20 mouse cellular contexts compared by ENCODE assay signal in genomic region chr11:72240062-72240860, GRCm38 (mm10). TPM values are rescaled to one million over a fixed set of nuclear protein-coding genes. Genes with fewer than 3 reads are reported as not detected.
"Had no signal": no experiment of that assay in that cellular context is flagged by ENCODE, and none has a peak within 500 bp of the region (broad histone marks: within the 10 kb centered on the region; RNA-seq: fewer than 3 reads in every experiment).

No protein-coding gene starts in this region.

- H3K36me3 ChIP-seq: kidney, embryonic 15.5 days; liver, embryonic 13.5 days; neural tube, embryonic 12.5 days; neural tube, embryonic 15.5 days had no signal

- DNase-seq: kidney, adult 11 months; kidney, adult 8-10 months; liver, embryonic 13.5 days; lung, adult 2 months; lung, postnatal 14 days; lung, postnatal 4 days; midbrain, embryonic 14.5 days; retina, postnatal 1 day; right cerebral cortex, postnatal 25 days; thymus, adult 2 months; thymus, postnatal 14 days had no signal

- H3K4me1 ChIP-seq: kidney, embryonic 15.5 days; liver, embryonic 13.5 days; neural tube, embryonic 12.5 days; neural tube, embryonic 15.5 days had no signal

- H3K9ac ChIP-seq: kidney, embryonic 15.5 days; liver, embryonic 13.5 days; neural tube, embryonic 12.5 days; neural tube, embryonic 15.5 days had no signal

- H3K27ac ChIP-seq: kidney, embryonic 15.5 days; liver, embryonic 13.5 days; neural tube, embryonic 12.5 days; neural tube, embryonic 15.5 days had no signal

- H3K27me3 ChIP-seq: kidney, embryonic 15.5 days; liver, embryonic 13.5 days; neural tube, embryonic 12.5 days; neural tube, embryonic 15.5 days had no signal

- H3K4me3 ChIP-seq: kidney, embryonic 15.5 days; liver, embryonic 13.5 days; neural tube, embryonic 12.5 days; neural tube, embryonic 15.5 days had no signal

- H3K9me3 ChIP-seq: kidney, embryonic 15.5 days; liver, embryonic 13.5 days; neural tube, embryonic 12.5 days; neural tube, embryonic 15.5 days had no signal

- H3K4me2 ChIP-seq: kidney, embryonic 15.5 days; liver, embryonic 13.5 days; midbrain, embryonic 11.5 days; neural tube, embryonic 12.5 days; neural tube, embryonic 15.5 days had no signal

RNA-seq across cellular contexts. Expression of gene Slc13a5, which starts 26.8 kb away (rescaled TPM):
- total RNA-seq: megakaryocyte-erythroid progenitor cell, adult 5-6 weeks had no signal
- polyA plus RNA-seq: limb, embryonic 11.5 days; liver, embryonic 13.5 days; liver, embryonic 16.5 days; lung, adult 2 months; small intestine, adult 2 months; spleen, adult 2 months had no signal

RNA-seq across cellular contexts. Expression of gene Gm43951, which starts 33.6 kb away (rescaled TPM):
- total RNA-seq: megakaryocyte-erythroid progenitor cell, adult 5-6 weeks had no signal
- polyA plus RNA-seq: liver, embryonic 13.5 days; liver, embryonic 16.5 days had no signal
